Mouse (Mus musculus) cerebellum, postnatal 14 days (tissue): ENCODE measurements around the gene Vmn1r191.
"Not testable (repeated sequence)": the region's sequence is repeated elsewhere in the genome, so short reads cannot be mapped to it uniquely, and the experiment has no call there.

Experiments used
- DNase-seq, 2 experiments: peaks; one replicate each; pipeline ENCODE4 v3.0.0; 2021; ENCODE audit warnings: mixed read lengths in 2 of 2

Gene Vmn1r191

DNA sequence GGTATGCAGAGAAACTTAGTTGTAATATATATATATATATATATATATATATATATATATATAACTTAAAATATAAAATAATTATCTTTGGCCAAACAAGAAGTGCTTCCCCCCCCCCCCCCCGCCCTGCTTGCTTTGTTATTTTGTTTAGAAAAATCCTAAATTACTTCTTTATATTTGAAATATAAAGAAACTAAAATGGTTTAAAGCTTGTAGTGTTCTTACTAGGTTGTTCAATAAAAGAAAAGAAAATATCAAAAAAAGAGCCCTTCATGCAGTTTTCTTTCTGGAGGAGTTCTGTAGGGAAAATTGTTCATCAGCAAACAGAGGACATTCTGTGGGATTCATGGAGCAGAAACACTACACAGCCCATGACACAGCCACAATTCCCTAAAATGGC, at the start of gene Vmn1r191:
Vmn1r191 (minus strand) TSS at position 101 of the 400 bp plus-strand sequence.
- DNase-seq = no peak

DNA sequence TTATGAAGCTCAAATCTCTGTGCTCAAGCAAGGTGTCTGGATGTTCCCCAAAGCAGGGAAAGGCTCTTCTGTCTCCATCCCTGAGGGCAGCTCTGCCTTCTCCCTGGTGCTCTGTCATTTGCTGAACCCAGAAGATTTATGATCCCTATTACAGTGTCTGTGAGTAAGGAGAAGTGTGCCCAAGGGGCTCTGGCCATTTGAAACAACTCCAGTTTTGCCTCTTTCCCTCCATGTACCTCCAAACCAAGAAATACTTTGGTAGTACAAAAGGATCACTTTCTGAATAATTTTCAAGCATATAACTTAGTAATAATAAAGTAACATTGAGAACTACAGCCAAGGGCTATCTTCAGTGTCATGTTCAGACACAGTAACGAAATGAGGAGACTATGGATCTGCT, 39.3 kb upstream of the Vmn1r191 start, which contains the start of gene Vmn1r193:
Vmn1r193 (minus strand) TSS at position 101 of the 400 bp plus-strand sequence.
- not testable (repeated sequence) for DNase-seq

DNA sequence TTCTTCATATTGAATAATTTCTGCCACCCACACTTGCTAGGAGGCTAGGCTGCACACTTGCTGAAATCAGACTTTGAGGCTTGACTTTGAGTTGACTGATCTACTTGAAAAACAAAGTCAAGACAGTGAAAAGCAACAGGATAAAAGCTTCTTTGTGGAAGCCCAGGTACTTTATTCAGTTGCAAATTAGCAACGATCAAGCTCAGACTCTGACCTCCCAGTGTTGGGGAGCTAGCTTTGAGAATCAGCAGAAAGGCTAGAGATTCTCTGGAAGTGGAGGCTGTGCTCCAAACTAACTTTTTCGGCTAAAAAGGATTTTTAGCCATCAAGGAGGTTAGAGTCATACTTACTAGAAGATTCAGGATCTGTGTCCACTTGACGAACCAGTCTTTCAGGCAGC, 9.0 kb upstream of the Vmn1r191 start:
- DNase-seq = not testable (repeated sequence)

DNA sequence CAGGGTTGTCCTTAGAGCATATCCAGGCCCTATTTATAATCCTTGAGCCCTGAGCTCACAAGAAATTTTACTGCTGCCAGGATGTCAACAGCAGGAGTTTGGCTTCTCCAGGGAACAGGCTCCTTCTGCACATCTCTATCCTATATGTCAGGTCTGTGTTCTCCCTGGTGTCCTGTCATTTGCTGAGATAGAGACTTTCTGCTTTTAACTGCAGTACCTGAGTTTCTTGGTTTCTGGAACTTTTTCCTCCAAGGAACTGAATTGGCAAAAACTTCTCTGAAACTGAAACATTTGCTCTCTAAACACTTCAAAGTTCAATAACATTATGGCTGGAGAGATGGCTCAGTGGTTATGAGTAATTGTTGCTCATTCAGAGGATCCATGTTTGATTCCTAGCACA, 7.3 kb upstream of the Vmn1r191 start, which contains the start of gene Vmn1r192:
Vmn1r192 (minus strand) TSS at position 101 of the 400 bp plus-strand sequence.
- no peak for DNase-seq

DNA sequence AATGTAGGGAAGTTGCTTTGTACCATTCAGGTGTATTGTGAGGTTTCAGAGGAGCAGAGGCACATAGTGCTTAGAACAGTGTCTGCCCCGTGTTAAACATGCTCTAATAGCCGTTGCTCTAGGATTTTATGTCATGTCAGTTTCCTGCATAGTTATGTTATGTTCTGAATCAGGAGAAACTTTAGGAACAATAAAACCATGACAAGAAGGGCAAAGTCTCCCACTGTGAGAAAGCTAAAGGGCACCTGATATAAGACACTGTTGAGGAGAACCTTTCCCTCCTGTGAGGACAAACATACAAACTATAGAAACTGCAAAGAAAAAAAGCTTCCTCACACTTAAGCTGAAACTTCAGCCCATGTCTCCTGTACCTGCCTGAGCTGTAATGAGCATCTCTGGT, 6.6 kb upstream of the Vmn1r191 start:
- no peak for DNase-seq

DNA sequence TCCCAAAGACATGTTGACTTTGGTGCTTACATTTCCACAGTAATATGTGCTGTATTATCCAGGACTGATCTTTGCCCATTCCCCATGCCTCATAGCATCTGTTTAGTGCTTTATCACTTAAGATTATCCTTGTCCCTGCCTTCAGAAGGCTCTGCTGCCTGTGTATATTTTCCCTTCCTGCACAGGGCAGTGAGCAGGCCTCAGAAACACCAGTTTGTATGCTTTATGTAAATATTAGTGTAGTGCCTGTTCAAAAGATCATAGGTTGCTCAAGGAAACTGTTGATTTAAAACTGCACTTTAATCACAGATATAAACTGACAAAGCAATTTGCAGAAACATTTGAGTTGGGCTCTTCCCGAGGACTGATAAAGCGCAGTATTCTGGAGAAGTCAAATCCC, 5.5 kb upstream of the Vmn1r191 start:
- no peak for DNase-seq

DNA sequence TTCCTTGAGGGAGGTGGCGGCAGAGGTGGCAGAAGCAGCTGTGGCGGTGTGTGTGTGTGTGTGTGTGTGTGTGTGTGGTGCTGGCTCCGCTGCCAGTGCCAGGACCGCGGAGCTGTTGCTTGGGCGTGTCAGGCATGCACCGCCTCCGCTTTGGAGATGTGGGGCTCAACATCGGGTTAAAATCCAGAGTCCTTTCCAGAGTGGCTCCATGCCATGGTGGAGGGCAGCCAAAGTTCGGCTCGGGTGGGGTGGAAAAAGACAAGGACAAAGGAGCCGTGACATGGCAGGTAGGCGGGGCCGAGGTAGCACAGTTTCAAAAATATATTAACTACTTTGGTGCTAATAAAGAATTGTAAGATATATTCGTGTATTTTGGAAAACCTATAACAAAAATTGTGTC, 15.4 kb downstream of the Vmn1r191 start:
- peak in 1 of 2 experiments; percentile 3 for DNase-seq

DNA sequence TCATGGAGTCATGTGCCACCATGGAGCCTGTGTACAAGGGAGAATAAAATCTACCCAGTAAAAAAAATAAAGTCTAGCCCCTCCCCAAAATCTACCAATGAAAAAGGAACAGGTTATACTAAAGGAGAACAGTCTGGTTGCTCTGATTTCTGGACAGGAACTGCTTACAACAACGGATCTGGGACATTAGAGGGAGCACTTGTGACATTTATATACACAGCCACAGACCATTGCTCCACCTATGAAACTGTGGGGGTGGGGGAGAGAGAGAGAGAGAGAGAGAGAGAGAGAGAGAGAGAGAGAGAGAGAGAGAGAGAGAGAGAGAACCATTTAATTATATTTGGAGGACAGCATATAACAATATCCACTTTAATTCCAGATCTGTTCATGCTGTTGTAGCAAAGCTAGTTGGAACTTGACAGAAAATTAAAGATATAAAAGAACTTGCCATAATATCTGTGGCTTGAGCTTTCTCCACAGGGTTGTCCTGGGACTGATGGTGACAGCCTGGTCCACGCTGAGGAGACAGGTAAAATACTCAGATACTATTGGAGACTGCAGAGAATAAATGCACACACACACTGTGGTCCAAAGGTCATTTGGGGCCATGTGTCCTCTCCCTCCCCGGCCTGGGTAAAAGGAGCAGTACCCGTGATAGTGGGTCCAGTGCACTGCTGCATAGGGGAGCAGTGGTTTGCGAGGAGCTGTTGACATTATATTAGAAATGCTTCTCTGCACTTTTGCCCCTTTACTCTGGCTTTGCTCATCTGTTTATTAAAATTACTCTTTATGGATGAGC, 47.1 kb downstream of the Vmn1r191 start:
- not testable (repeated sequence) for DNase-seq
